8 mouse cellular contexts compared by ENCODE assay signal in genomic region chr4:153480551-153481262, GRCm38 (mm10). TPM values are rescaled to one million over a fixed set of nuclear protein-coding genes. Genes with fewer than 3 reads are reported as not detected.
DNase-seq lines count a peak whose midpoint lies in the region; ATAC-seq and TF ChIP-seq lines count a peak whose summit lies in the region.

No protein-coding gene starts in this region.

- H3K79me2 ChIP-seq in liver, adult 2 months (ENCODE audit: control insufficient read depth, insufficient read depth, low read length) = no peaks in the 10 kb centered on the region

- ATAC-seq in forebrain, embryonic 13.5 days = peak; percentile 59

- H3K27me3 ChIP-seq in ES-Bruce4 (ENCODE audit: control insufficient read depth, insufficient read depth, low read length, poor library complexity, severe bottlenecking) = peaks cover 10% of the 10 kb centered on the region
- peaks cover 75% of the 10 kb centered on the region for H3K27me3 ChIP-seq in forebrain, embryonic 13.5 days
- peaks cover 10% of the 10 kb centered on the region for H3K27me3 ChIP-seq in liver, adult 2 months (ENCODE audit: control insufficient read depth, insufficient read depth, low read length)

- DNase-seq in adrenal gland, postnatal 36 days = peak; percentile 53 to 55
- DNase-seq in kidney, postnatal 10 days = peak; percentile 63
- no peak for DNase-seq in liver, adult 2 months (ENCODE audit: extremely low read depth, low read depth, low spot score)
- peak; percentile 70 for DNase-seq in right cerebral cortex, postnatal 14 days
- DNase-seq in B cell, adult 2 months = no peak
- DNase-seq in thymus, postnatal 25 days = no peak

- TF ChIP-seq POLR2A in ES-Bruce4 (IDR thresholded peaks at IDR 0.05; ENCODE audit: insufficient read depth, low read length) = no peak
- no peak for TF ChIP-seq POLR2A in liver, adult 2 months (IDR thresholded peaks at IDR 0.05; ENCODE audit: extremely low read depth, insufficient read depth, low read length)

- WGBS in forebrain, embryonic 13.5 days = 1% methylated on average over 19 of the region's 19 CpGs
- WGBS in liver, adult 2 months = 6% methylated on average over 19 of the region's 19 CpGs

- peak overlapping the region; percentile 44 for H3K4me3 ChIP-seq in ES-Bruce4 (ENCODE audit: low read depth, low read length)
- peak overlapping the region; percentile 58 for H3K4me3 ChIP-seq in forebrain, embryonic 13.5 days
- no peak overlapping the region for H3K4me3 ChIP-seq in liver, adult 2 months (ENCODE audit: insufficient read depth, low read depth, low read length)

- H3K27ac ChIP-seq in ES-Bruce4 (ENCODE audit: insufficient read depth, low read length) = no peak overlapping the region
- H3K27ac ChIP-seq in forebrain, embryonic 13.5 days = no peak overlapping the region
- no peak overlapping the region for H3K27ac ChIP-seq in liver, adult 2 months (replicated peaks; ENCODE audit: insufficient read depth, low read depth, low read length)

- H3K9ac ChIP-seq in ES-Bruce4 (ENCODE audit: low read depth, poor library complexity, severe bottlenecking) = no peak overlapping the region
- peak overlapping the region; percentile 81 for H3K9ac ChIP-seq in forebrain, embryonic 13.5 days
- H3K9ac ChIP-seq in liver, adult 2 months (ENCODE audit: low read depth, low read length) = no peak overlapping the region

- H3K4me2 ChIP-seq in forebrain, embryonic 13.5 days = peak overlapping the region; percentile 90

- no peaks in the 10 kb centered on the region for H3K36me3 ChIP-seq in ES-Bruce4 (ENCODE audit: control insufficient read depth, insufficient read depth, low read length, poor library complexity, severe bottlenecking)
- no peaks in the 10 kb centered on the region for H3K36me3 ChIP-seq in forebrain, embryonic 13.5 days (ENCODE audit: poor library complexity, severe bottlenecking)
- no peaks in the 10 kb centered on the region for H3K36me3 ChIP-seq in liver, adult 2 months (ENCODE audit: control insufficient read depth, insufficient read depth, low read length)

- no peaks in the 10 kb centered on the region for H3K9me3 ChIP-seq in ES-Bruce4 (replicated peaks; ENCODE audit: control insufficient read depth, insufficient read depth, low read length, poor library complexity, severe bottlenecking)
- H3K9me3 ChIP-seq in forebrain, embryonic 13.5 days (replicated peaks) = no peaks in the 10 kb centered on the region

- H3K4me1 ChIP-seq in ES-Bruce4 (ENCODE audit: control insufficient read depth, insufficient read depth, low read length) = no peaks in the 10 kb centered on the region
- H3K4me1 ChIP-seq in forebrain, embryonic 13.5 days = peaks cover 65% of the 10 kb centered on the region
- H3K4me1 ChIP-seq in liver, adult 2 months (ENCODE audit: control insufficient read depth, insufficient read depth, low read length) = no peaks in the 10 kb centered on the region

- TF ChIP-seq CTCF in ES-Bruce4 (IDR thresholded peaks at IDR 0.05; ENCODE audit: low read depth, low read length) = peak; percentile 85
- TF ChIP-seq CTCF in liver, adult 2 months (IDR thresholded peaks at IDR 0.05; ENCODE audit: low read depth, low read length) = peak; percentile 28

- TF ChIP-seq EP300 in ES-Bruce4 (IDR thresholded peaks at IDR 0.05; ENCODE audit: insufficient read depth, low read depth, low read length) = 0 out of 2 replicates have a peak, but pooled peaks have one; percentile 15

RNA-seq across cellular contexts. Expression of gene Ajap1, which starts 1.9 kb away (rescaled TPM):
- not detected in 2 replicates for polyA plus RNA-seq in ES-Bruce4 (2011; ENCODE audit: insufficient read depth, insufficient read length, low read depth, missing spikeins)
- total RNA-seq in adrenal gland, postnatal 36 days (2021) = 1 to 10 TPM; 1.2 to 9.5 TPM
- 4.4 and 4.9 TPM in 2 replicates for polyA plus RNA-seq in forebrain, embryonic 13.5 days (2015; fragmentation: Nextera tagmentation; extraction: Ambion mirVana)
- total RNA-seq in liver, adult 2 months (2014; rRNA removed) = not detected in 2 replicates
- 0.05 and 0.07 TPM in 2 replicates for polyA plus RNA-seq in liver, adult 2 months (2012; rRNA removed)

Comparison
In these comparisons a context has a peak if more than half of its experiments do, and no peak if none do; other contexts are left out.
1. DNase-seq: peak in adrenal gland, postnatal 36 days (2 of 2), kidney, postnatal 10 days (single experiment) and right cerebral cortex, postnatal 14 days (single experiment); none in liver, adult 2 months (single experiment), B cell, adult 2 months (0 of 2) and thymus, postnatal 25 days (single experiment).